Mouse (Mus musculus) hindbrain, embryonic 11.5 days (tissue): ENCODE data around the gene Nap1l3. TPM values are rescaled to one million over a fixed set of nuclear protein-coding genes. Genes with fewer than 3 reads are reported as not detected.

Experiments used
- ATAC-seq: fragments of 200-750 bp; cut with Nextera tagmentation; 2 replicates; pipeline ENCODE4 v1.8.0; 2017; ENCODE audit warnings: mild to moderate bottlenecking, moderate TSS enrichment, moderate library complexity; ENCODE audit not compliant: low FRiP score
- DNase-seq: peaks from one replicate; pipeline ENCODE4 v3.0.0-alpha.2; 2015; ENCODE audit warnings: low spot score
- H3K27ac ChIP-seq: fragments of 300-500 bp; sonication (generic); 2 replicates; pipeline ENCODE4 v1.5.1; 2014; ENCODE audit warnings: mild to moderate bottlenecking, low read depth, low read length
- H3K27me3 ChIP-seq: fragments of 300-500 bp; sonication (generic); 2 replicates; pipeline ENCODE4 v1.6.1; 2014; ENCODE audit warnings: mild to moderate bottlenecking, low read length, moderate library complexity, mixed read lengths; ENCODE audit not compliant: control insufficient read depth, insufficient read depth
- H3K36me3 ChIP-seq: fragments of 300-500 bp; sonication (generic); 2 replicates; pipeline ENCODE4 v1.6.1; 2014; ENCODE audit warnings: mild to moderate bottlenecking, low read length, moderate library complexity, mixed read lengths; ENCODE audit not compliant: control insufficient read depth, insufficient read depth
- H3K4me1 ChIP-seq: fragments of 300-500 bp; sonication (generic); replicated peaks from 2 replicates; pipeline ENCODE4 v1.6.1; 2014; ENCODE audit warnings: low read length, mixed read lengths; ENCODE audit not compliant: control insufficient read depth, insufficient read depth
- H3K4me2 ChIP-seq: fragments of 300-500 bp; sonication (generic); replicated peaks from 2 replicates; pipeline ENCODE4 v1.6.1; 2014; ENCODE audit warnings: mild to moderate bottlenecking, low read depth, low read length
- H3K4me3 ChIP-seq: fragments of 300-500 bp; sonication (generic); 2 replicates; pipeline ENCODE4 v1.5.1; 2014; ENCODE audit warnings: low read depth, low read length
- H3K9ac ChIP-seq: fragments of 300-500 bp; sonication (generic); 2 replicates; pipeline ENCODE4 v1.6.1; 2014; ENCODE audit warnings: low read depth, low read length
- H3K9me3 ChIP-seq: fragments of 300-500 bp; sonication (generic); 2 replicates; pipeline ENCODE4 v1.6.1; 2016; ENCODE audit warnings: low read length; ENCODE audit not compliant: control insufficient read depth
- WGBS: fragments of 180-500 bp; shearing (Covaris S2); extraction: QIAGEN DNeasy Blood & Tissue Kit; methylation state at CpG from one replicate; pipeline ENCODE4 v1.1.7; 2014; 5-methylcytosine and 5-hydroxymethylcytosine counted together
- polyA plus RNA-seq: library from polyadenylated mRNA; unstranded; fragments of >200 nt; fragmentation: Nextera tagmentation; extraction: Ambion mirVana; gene quantifications from 2 replicates; pipeline ENCODE4 v1.2.1, GENCODE M21; 2014

Nap1l3 gene
- 10.8 and 13.6 TPM in 2 replicates for polyA plus RNA-seq

DNA sequence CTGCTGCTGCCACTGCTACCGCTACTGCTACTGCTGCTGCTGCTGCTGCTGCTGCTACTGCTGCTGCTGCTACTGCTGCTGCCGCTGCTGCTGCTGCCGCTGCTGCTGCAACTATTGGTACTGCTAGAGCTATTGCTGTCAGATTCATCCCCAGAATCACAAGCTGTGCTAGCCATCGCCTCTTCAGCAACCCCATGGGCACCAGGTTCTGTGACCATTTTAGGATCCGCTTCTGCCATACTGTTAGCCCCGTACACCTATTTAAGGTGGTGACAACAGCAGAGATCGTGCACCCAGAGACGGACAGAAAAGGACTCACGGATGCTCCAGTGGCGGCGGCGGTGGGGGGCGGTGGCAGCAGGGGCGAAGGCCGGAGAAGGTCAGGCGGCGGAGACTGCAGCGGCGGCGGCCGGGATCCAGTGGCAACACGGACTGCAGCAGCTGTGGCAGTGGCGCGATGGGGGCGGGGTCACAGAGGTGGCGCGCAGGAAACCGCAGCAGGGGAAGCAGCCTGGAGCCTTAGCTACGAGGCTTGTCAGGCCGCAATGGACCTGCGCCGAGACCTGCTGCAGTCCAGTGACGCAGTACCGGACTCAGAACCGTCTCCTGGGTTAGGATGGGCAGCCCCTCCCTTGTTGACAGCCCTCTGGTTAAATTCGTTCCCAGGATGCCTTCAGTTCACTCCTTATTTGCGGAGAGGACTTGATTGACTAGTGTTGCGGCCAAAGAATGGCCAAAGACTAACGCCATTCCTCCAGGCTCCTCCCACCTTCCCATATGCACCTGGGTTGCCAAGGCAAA is at the start of gene Nap1l3:
Gene Nap1l3, minus strand, starts transcription at position 621 of the 801 bp plus-strand sequence.
- H3K4me1 ChIP-seq: no peaks in the 10 kb centered on the region
- DNase-seq (peak; percentile 67), ATAC-seq (peak; percentile 99)
- H3K4me2 ChIP-seq: peak within 1 kb of the TSS; percentile 44
- no peaks in the 10 kb centered on the region for H3K27me3 ChIP-seq
- peak within 1 kb of the TSS; percentile 37 for H3K9ac ChIP-seq
- 10% methylated on average over 29 of the region's 39 CpGs for WGBS
- H3K36me3 ChIP-seq: no peaks in the 10 kb centered on the region
- H3K9me3 ChIP-seq: no peaks in the 10 kb centered on the region
- peak within 1 kb of the TSS; percentile 50 for H3K4me3 ChIP-seq
- peak within 1 kb of the TSS; percentile 58; the same call in 1 of the 2 replicates for H3K27ac ChIP-seq

DNA sequence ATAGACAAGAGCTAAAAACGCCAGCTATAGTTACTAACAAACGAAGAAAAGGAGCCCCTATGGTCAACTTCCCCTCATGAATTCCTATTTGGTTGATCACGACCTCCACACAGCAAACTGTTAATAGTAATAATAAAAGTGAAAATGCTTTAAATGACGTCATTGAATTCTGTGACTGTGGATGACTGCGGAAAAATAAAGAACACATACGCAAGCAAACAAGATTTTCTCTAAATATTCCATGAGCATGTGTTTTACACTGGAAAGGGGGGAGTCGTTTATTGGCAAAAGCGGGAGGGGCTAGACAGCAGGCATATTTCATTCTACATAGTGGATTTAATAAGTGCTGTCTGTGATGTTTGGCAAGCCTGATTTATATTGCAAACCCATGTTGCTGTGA is 451 bp upstream of the Nap1l3 start:
- Histone ChIP-seq H3K36me3 (no peaks in the 10 kb centered on the region), H3K4me3 (peak overlapping the region; percentile 50), H3K27ac (no peak overlapping the region), H3K9me3 (no peaks in the 10 kb centered on the region), H3K27me3 (no peaks in the 10 kb centered on the region), H3K4me1 (no peaks in the 10 kb centered on the region), H3K9ac (no peak overlapping the region), H3K4me2 (peak overlapping the region; percentile 36)
- DNase-seq: peak; percentile 2
- ATAC-seq: peak; percentile 32; the same call in 1 of the 2 replicates
- 18% methylated on average over 8 of the region's 8 CpGs for WGBS
